Mouse (Mus musculus) liver, embryonic 15.5 days (tissue): ENCODE measurements around the gene AI854703. TPM values are rescaled to one million over a fixed set of nuclear protein-coding genes. Genes with fewer than 3 reads are reported as not detected.
A peak's percentile ranks its signal among the peaks of the same experiment; 100 is the strongest.

Source experiments
- ATAC-seq: fragments of 200-750 bp; cut with Nextera tagmentation; 2 replicates; pipeline ENCODE4 v1.8.0; 2017; ENCODE audit warnings: moderate number of reproducible peaks, mild to moderate bottlenecking, moderate library complexity; ENCODE audit not compliant: insufficient read depth
- H3K27ac ChIP-seq: fragments of 300-500 bp; sonication (generic); replicated peaks from 2 replicates; pipeline ENCODE4 v1.5.1; 2015; ENCODE audit warnings: mild to moderate bottlenecking, inconsistent platforms
- H3K27me3 ChIP-seq: fragments of 300-500 bp; sonication (generic); 2 replicates; pipeline ENCODE4 v1.6.1; 2015; ENCODE audit warnings: mild to moderate bottlenecking, inconsistent platforms
- H3K36me3 ChIP-seq: fragments of 300-500 bp; sonication (generic); replicated peaks from 2 replicates; pipeline ENCODE4 v1.6.1; 2015; ENCODE audit warnings: moderate library complexity, mild to moderate bottlenecking, inconsistent platforms
- H3K4me1 ChIP-seq: fragments of 300-500 bp; sonication (generic); replicated peaks from 2 replicates; pipeline ENCODE4 v1.6.1; 2015; ENCODE audit warnings: inconsistent platforms
- H3K4me2 ChIP-seq: fragments of 300-500 bp; sonication (generic); 2 replicates; pipeline ENCODE4 v1.6.1; 2015; ENCODE audit warnings: moderate library complexity, mild to moderate bottlenecking, inconsistent platforms
- H3K4me3 ChIP-seq: fragments of 300-500 bp; sonication (generic); replicated peaks from 2 replicates; pipeline ENCODE4 v1.5.1; 2015; ENCODE audit warnings: mild to moderate bottlenecking, inconsistent platforms
- H3K9ac ChIP-seq: fragments of 300-500 bp; sonication (generic); 2 replicates; pipeline ENCODE4 v1.6.1; 2015; ENCODE audit warnings: moderate library complexity, mild to moderate bottlenecking, inconsistent platforms
- H3K9me3 ChIP-seq: fragments of 300-500 bp; sonication (generic); replicated peaks from 2 replicates; pipeline ENCODE4 v1.6.1; 2016; ENCODE audit warnings: inconsistent platforms
- WGBS: fragments of 180-500 bp; shearing (Covaris S2); methylation state at CpG from one replicate; pipeline ENCODE4 v1.1.7; 2015; ENCODE audit warnings: mixed read lengths; ENCODE audit not compliant: insufficient replicate concordance; 5-methylcytosine and 5-hydroxymethylcytosine counted together
- polyA plus RNA-seq: library from polyadenylated mRNA; unstranded; fragments of >200 nt; fragmentation: Nextera tagmentation; extraction: Ambion mirVana; gene quantifications from 2 replicates; pipeline ENCODE4 v1.2.1, GENCODE M21; 2015

AI854703 gene
- polyA plus RNA-seq, 1 experiment from 2014 or later = 0.18 TPM

GRCm38 (mm10) chr6:48595278-48595677 is 31.3 kb upstream of the AI854703 start:
- H3K27ac ChIP-seq = no peak overlapping the region
- no peak for ATAC-seq
- WGBS = 27% methylated on average over 1 of the region's 1 CpGs
- H3K27me3 ChIP-seq = no peaks in the 10 kb centered on the region
- H3K4me3 ChIP-seq = peak overlapping the region; percentile 66
- H3K9ac ChIP-seq = no peak overlapping the region
- peak overlapping the region; percentile 76 for H3K4me2 ChIP-seq
- H3K4me1 ChIP-seq = peaks cover 31% of the 10 kb centered on the region
- H3K36me3 ChIP-seq = peaks cover 22% of the 10 kb centered on the region
- no peaks in the 10 kb centered on the region for H3K9me3 ChIP-seq

- Histone ChIP-seq H3K27ac (no peak overlapping the region), H3K4me2 (no peak overlapping the region), H3K27me3 (no peaks in the 10 kb centered on the region), H3K9me3 (no peaks in the 10 kb centered on the region), H3K36me3 (peaks cover 22% of the 10 kb centered on the region), H3K4me3 (no peak overlapping the region), H3K9ac (no peak overlapping the region), H3K4me1 (peaks cover 42% of the 10 kb centered on the region)
- no peak for ATAC-seq
- WGBS = 86% methylated on average over 45 of the region's 45 CpGs
Observed at GRCm38 (mm10) chr6:48596545-48597232, 29.9 kb upstream of the AI854703 start.

GRCm38 (mm10) chr6:48597233-48597625 is 29.3 kb upstream of the AI854703 start:
- 89% methylated on average over 27 of the region's 27 CpGs for WGBS
- H3K36me3 ChIP-seq = peaks cover 22% of the 10 kb centered on the region
- H3K9ac ChIP-seq = no peak overlapping the region
- H3K27ac ChIP-seq = no peak overlapping the region
- no peak overlapping the region for H3K4me3 ChIP-seq
- H3K4me2 ChIP-seq = no peak overlapping the region
- H3K27me3 ChIP-seq = no peaks in the 10 kb centered on the region
- no peak for ATAC-seq
- no peaks in the 10 kb centered on the region for H3K9me3 ChIP-seq
- peaks cover 46% of the 10 kb centered on the region for H3K4me1 ChIP-seq

- H3K4me1 ChIP-seq = peaks cover 33% of the 10 kb centered on the region
- H3K27me3 ChIP-seq = no peaks in the 10 kb centered on the region
- H3K4me2 ChIP-seq = 0 out of 2 replicates have a peak overlapping the region, but pooled peaks have one; percentile 90
- H3K9me3 ChIP-seq = no peaks in the 10 kb centered on the region
- WGBS = 64% methylated on average over 1 of the region's 1 CpGs
- ATAC-seq = no peak
- peaks cover 22% of the 10 kb centered on the region for H3K36me3 ChIP-seq
- no peak overlapping the region for H3K4me3 ChIP-seq
- no peak overlapping the region for H3K9ac ChIP-seq
- H3K27ac ChIP-seq = no peak overlapping the region
Observed at GRCm38 (mm10) chr6:48600594-48600993, 26.0 kb upstream of the AI854703 start.

GRCm38 (mm10) chr6:48601271-48602079 is 25.1 kb upstream of the AI854703 start, which contains the start of gene Zfp775:
Gene Zfp775, plus strand, starts transcription at chr6:48602063.
- H3K36me3 ChIP-seq = peaks cover 16% of the 10 kb centered on the region
- H3K4me2 ChIP-seq = peak within 1 kb of the TSS; percentile 90
- peak; percentile 98 for ATAC-seq
- no peaks in the 10 kb centered on the region for H3K27me3 ChIP-seq
- 5% methylated on average over 42 of the region's 42 CpGs for WGBS
- H3K9me3 ChIP-seq = no peaks in the 10 kb centered on the region
- H3K4me1 ChIP-seq = peaks cover 33% of the 10 kb centered on the region
- peak within 1 kb of the TSS; percentile 65 for H3K9ac ChIP-seq
- peak within 1 kb of the TSS; percentile 80 for H3K27ac ChIP-seq
- H3K4me3 ChIP-seq = peak within 1 kb of the TSS; percentile 70

GRCm38 (mm10) chr6:48602080-48602741 is 24.4 kb upstream of the AI854703 start:
- peak overlapping the region; percentile 90 for H3K4me2 ChIP-seq
- peaks cover 33% of the 10 kb centered on the region for H3K4me1 ChIP-seq
- H3K4me3 ChIP-seq = peak overlapping the region; percentile 70
- H3K9me3 ChIP-seq = no peaks in the 10 kb centered on the region
- peaks cover 9% of the 10 kb centered on the region for H3K36me3 ChIP-seq
- no peaks in the 10 kb centered on the region for H3K27me3 ChIP-seq
- peak overlapping the region; percentile 65 for H3K9ac ChIP-seq
- 1% methylated on average over 28 of the region's 28 CpGs for WGBS
- ATAC-seq = peak; percentile 66
- peak overlapping the region; percentile 80 for H3K27ac ChIP-seq

GRCm38 (mm10) chr6:48608124-48608523 is 18.4 kb upstream of the AI854703 start:
- Histone ChIP-seq H3K4me1 (peaks cover 3% of the 10 kb centered on the region; the same call in 1 of the 2 replicates), H3K4me2 (no peak overlapping the region), H3K36me3 (no peaks in the 10 kb centered on the region), H3K9ac (no peak overlapping the region), H3K4me3 (no peak overlapping the region), H3K27me3 (no peaks in the 10 kb centered on the region), H3K9me3 (no peaks in the 10 kb centered on the region), H3K27ac (no peak overlapping the region)
- 60% methylated on average over 2 of the region's 2 CpGs for WGBS
- ATAC-seq = no peak

- ATAC-seq = peak; percentile 22
- Histone ChIP-seq H3K4me2 (no peak overlapping the region), H3K27me3 (no peaks in the 10 kb centered on the region), H3K4me1 (peaks cover 3% of the 10 kb centered on the region; the same call in 1 of the 2 replicates), H3K27ac (no peak overlapping the region), H3K9me3 (no peaks in the 10 kb centered on the region), H3K4me3 (no peak overlapping the region), H3K36me3 (no peaks in the 10 kb centered on the region), H3K9ac (no peak overlapping the region)
- WGBS = 31% methylated on average over 6 of the region's 7 CpGs
Observed at GRCm38 (mm10) chr6:48609512-48609911, 17.1 kb upstream of the AI854703 start.

GRCm38 (mm10) chr6:48610657-48611056 is 15.9 kb upstream of the AI854703 start:
- Histone ChIP-seq H3K4me3 (no peak overlapping the region), H3K4me2 (no peak overlapping the region), H3K27ac (no peak overlapping the region), H3K4me1 (peaks cover 3% of the 10 kb centered on the region; the same call in 1 of the 2 replicates), H3K9ac (no peak overlapping the region), H3K27me3 (no peaks in the 10 kb centered on the region), H3K9me3 (no peaks in the 10 kb centered on the region), H3K36me3 (no peaks in the 10 kb centered on the region)
- WGBS = 57% methylated on average over 3 of the region's 3 CpGs
- ATAC-seq = no peak

- Histone ChIP-seq H3K36me3 (no peaks in the 10 kb centered on the region), H3K4me2 (no peak overlapping the region), H3K27me3 (no peaks in the 10 kb centered on the region), H3K9me3 (no peaks in the 10 kb centered on the region), H3K27ac (no peak overlapping the region), H3K9ac (no peak overlapping the region), H3K4me3 (no peak overlapping the region), H3K4me1 (peaks cover 3% of the 10 kb centered on the region; the same call in 1 of the 2 replicates)
- WGBS = 65% methylated on average over 4 of the region's 4 CpGs
- no peak for ATAC-seq
Observed at GRCm38 (mm10) chr6:48613464-48613863, 13.1 kb upstream of the AI854703 start.

GRCm38 (mm10) chr6:48614756-48615155 is 11.8 kb upstream of the AI854703 start:
- 66% methylated on average over 5 of the region's 5 CpGs for WGBS
- ATAC-seq = peak; percentile 22; the same call in 1 of the 2 replicates

More at GRCm38 (mm10) chr6:48614756-48615155, 11.8 kb upstream of the AI854703 start:
- Histone ChIP-seq H3K36me3 (peaks cover 6% of the 10 kb centered on the region), H3K27me3 (no peaks in the 10 kb centered on the region), H3K4me1 (no peaks in the 10 kb centered on the region), H3K4me3 (no peak overlapping the region), H3K9me3 (no peaks in the 10 kb centered on the region), H3K27ac (no peak overlapping the region), H3K4me2 (no peak overlapping the region), H3K9ac (no peak overlapping the region)
